Mouse (Mus musculus) activated CD4-positive, CD25-positive, alpha-beta regulatory T cell, adult 4 months (primary cell): ENCODE results near the gene Gm13289. TPM values are rescaled to one million over a fixed set of nuclear protein-coding genes. Genes with fewer than 3 reads are reported as not detected.
"Not testable (repeated sequence)": the region's sequence is repeated elsewhere in the genome, so short reads cannot be mapped to it uniquely, and the experiment has no call there.

ENCODE experiments used
- ATAC-seq: one replicate; pipeline ENCODE4 v1.8.0; 2017
- polyA plus RNA-seq, 2 experiments: library from polyadenylated mRNA; unstranded; fragments of 100-300 nt; shearing (Covaris generic); gene quantifications; one replicate each; pipeline ENCODE4 v1.2.1; 2017

Gene Gm13289
- polyA plus RNA-seq, 2 experiments from 2014 or later, result not detected

GRCm38 (mm10) chr4:88785409-88785808 lies 8.7 kb downstream of the Gm13289 start, which contains the start of gene Gm13276:
TSS of gene Gm13276 (plus strand) at chr4:88785709.
- ATAC-seq, result not testable (repeated sequence)

- not testable (repeated sequence) for ATAC-seq
Measured at GRCm38 (mm10) chr4:88788402-88788801, 11.7 kb downstream of the Gm13289 start, which contains the start of gene Gm13277. TSS of gene Gm13277 (plus strand) at chr4:88788632.

- not testable (repeated sequence) for ATAC-seq
Measured at GRCm38 (mm10) chr4:88791250-88791649, 14.5 kb downstream of the Gm13289 start, which contains the start of gene Gm13278. TSS of gene Gm13278 (plus strand) at chr4:88791550.

- ATAC-seq, result not testable (repeated sequence)
Measured at GRCm38 (mm10) chr4:88793936-88794675, 17.4 kb downstream of the Gm13289 start, which contains the start of gene Gm13275. TSS of gene Gm13275 (plus strand) at chr4:88794487.

GRCm38 (mm10) chr4:88797097-88797496 lies 20.4 kb downstream of the Gm13289 start, which contains the start of gene Gm13279:
TSS of gene Gm13279 (plus strand) at chr4:88797397.
- ATAC-seq, result not testable (repeated sequence)

GRCm38 (mm10) chr4:88799365-88799764 lies 22.6 kb downstream of the Gm13289 start, which contains the start of gene Gm13285:
TSS of gene Gm13285 (plus strand) at chr4:88799665.
- not testable (repeated sequence) for ATAC-seq

GRCm38 (mm10) chr4:88802954-88803353 lies 26.2 kb downstream of the Gm13289 start, which contains the start of gene Gm13287:
TSS of gene Gm13287 (plus strand) at chr4:88803254.
- not testable (repeated sequence) for ATAC-seq

- not testable (repeated sequence) for ATAC-seq
Measured at GRCm38 (mm10) chr4:88805231-88805630, 28.5 kb downstream of the Gm13289 start, which contains the start of gene Gm13288. TSS of gene Gm13288 (plus strand) at chr4:88805531.

- not testable (repeated sequence) for ATAC-seq
Measured at GRCm38 (mm10) chr4:88805761-88806160, 29.0 kb downstream of the Gm13289 start.

- no peak for ATAC-seq
Measured at GRCm38 (mm10) chr4:88815928-88816327, 39.2 kb downstream of the Gm13289 start, which contains the start of gene Ifna7. TSS of gene Ifna7 (plus strand) at chr4:88816228.

GRCm38 (mm10) chr4:88819659-88820058 lies 42.9 kb downstream of the Gm13289 start, which contains the start of gene Ifna11:
TSS of gene Ifna11 (plus strand) at chr4:88819959.
- ATAC-seq, result no peak

- ATAC-seq, result no peak
Measured at GRCm38 (mm10) chr4:88822995-88823394, 46.3 kb downstream of the Gm13289 start.

Other genes with a start within 250 kb of the Gm13289 start
- gene Ifna15, start 218.7 kb upstream of the Gm13289 start, polyA plus RNA-seq, result not detected
- not detected for gene Ifna14, start 205.1 kb upstream of the Gm13289 start, polyA plus RNA-seq
- not detected for gene Ifna9, start 184.5 kb upstream of the Gm13289 start, polyA plus RNA-seq
- not detected for gene Ifna12, start 173.5 kb upstream of the Gm13289 start, polyA plus RNA-seq
- not detected for gene C87499, start 142.5 kb upstream of the Gm13289 start, polyA plus RNA-seq
- gene Ifna13, start 132.5 kb upstream of the Gm13289 start, polyA plus RNA-seq, result not detected
- not detected for gene Ifna16, start 100.0 kb upstream of the Gm13289 start, polyA plus RNA-seq
- gene Ifna2, start 93.0 kb upstream of the Gm13289 start, polyA plus RNA-seq, result not detected
- not detected for gene Ifnab, start 85.6 kb upstream of the Gm13289 start, polyA plus RNA-seq
- gene Gm26566, start 55.1 kb upstream of the Gm13289 start, polyA plus RNA-seq, result not detected
- gene Klhl9, start 54.5 kb upstream of the Gm13289 start, polyA plus RNA-seq, result 10 to 100 TPM; 31.9 to 33.2 TPM
- gene Gm13271, start 22.1 kb upstream of the Gm13289 start, polyA plus RNA-seq, result not detected
- gene Gm13283, start 16.8 kb upstream of the Gm13289 start, polyA plus RNA-seq, result under 1 TPM in 1 of 2 experiments, not detected in 1; 0.37 TPM
- not detected for gene Gm13290, start 3.1 kb upstream of the Gm13289 start, polyA plus RNA-seq
- not detected for gene Gm13272, start 2.9 kb downstream of the Gm13289 start, polyA plus RNA-seq
- gene Ifnz, start 5.2 kb downstream of the Gm13289 start, polyA plus RNA-seq, result not detected
- gene Gm13276, start 8.8 kb downstream of the Gm13289 start, polyA plus RNA-seq, result not detected
- gene Gm13277, start 11.7 kb downstream of the Gm13289 start, polyA plus RNA-seq, result not detected
- gene Gm13278, start 14.6 kb downstream of the Gm13289 start, polyA plus RNA-seq, result not detected
- not detected for gene Gm13275, start 17.6 kb downstream of the Gm13289 start, polyA plus RNA-seq
- not detected for gene Gm13279, start 20.5 kb downstream of the Gm13289 start, polyA plus RNA-seq
- under 1 TPM in 1 of 2 experiments, not detected in 1; 0.38 TPM for gene Gm13285, start 22.7 kb downstream of the Gm13289 start, polyA plus RNA-seq
- not detected for gene Gm13287, start 26.3 kb downstream of the Gm13289 start, polyA plus RNA-seq
- not detected for gene Gm13288, start 28.6 kb downstream of the Gm13289 start, polyA plus RNA-seq
- gene Ifna7, start 39.3 kb downstream of the Gm13289 start, polyA plus RNA-seq, result not detected
- gene Ifna11, start 43.0 kb downstream of the Gm13289 start, polyA plus RNA-seq, result not detected
- not detected for gene Ifna6, start 50.5 kb downstream of the Gm13289 start, polyA plus RNA-seq
- not detected for gene Ifna5, start 58.6 kb downstream of the Gm13289 start, polyA plus RNA-seq
- not detected for gene Ifna4, start 64.9 kb downstream of the Gm13289 start, polyA plus RNA-seq
- gene Ifna1, start 73.2 kb downstream of the Gm13289 start, polyA plus RNA-seq, result not detected
- not detected for gene Ifne, start 103.3 kb downstream of the Gm13289 start, polyA plus RNA-seq